Mouse (Mus musculus): Measurements from ENCODE around the gene Armh3. TPM values are rescaled to one million over a fixed set of nuclear protein-coding genes. Genes with fewer than 3 reads are reported as not detected.

The Armh3 gene
- polyA plus RNA-seq, 1 experiment from 2014 or later: 7.5 TPM

DNA sequence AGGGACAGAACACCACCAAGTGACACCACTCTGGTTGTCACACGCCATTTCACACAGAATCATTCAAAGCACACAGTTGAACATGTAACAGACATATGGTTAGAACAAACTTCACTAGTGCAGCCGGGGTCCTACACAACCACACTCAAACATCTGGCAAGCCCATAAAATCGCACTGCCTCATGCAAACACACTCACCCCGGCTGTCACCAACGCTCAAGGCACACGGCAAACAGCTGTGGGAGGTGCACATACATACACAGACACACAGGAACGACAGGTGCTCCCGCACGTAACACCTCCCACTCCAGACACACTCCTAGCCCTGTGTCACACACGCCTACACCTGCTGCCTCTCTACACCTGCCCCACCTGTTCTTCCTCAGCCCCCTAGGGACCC lies 183.1 kb downstream of the Armh3 start:
- TF ChIP-seq CTCF (IDR thresholded peaks at IDR 0.05; ENCODE audit: low read depth) (no peak), EP300 (optimal IDR thresholded peaks at IDR 0.05) (no peak)
- H3K27ac ChIP-seq (replicated peaks): no peak overlapping the region
- peaks cover 7% of the 10 kb centered on the region; the same call in 1 of the 2 replicates for H3K4me1 ChIP-seq (replicated peaks; ENCODE audit: control insufficient read depth, insufficient read depth)
- ATAC-seq (ENCODE audit: low FRiP score, low TSS enrichment) (no peak), DNase-seq (ENCODE audit: low spot score) (no peak)
- no peaks in the 10 kb centered on the region for H3K27me3 ChIP-seq (ENCODE audit: control insufficient read depth, insufficient read depth, low read length)
- H3K9ac ChIP-seq (ENCODE audit: low read length): no peak overlapping the region
- H3K4me3 ChIP-seq (ENCODE audit: low read depth, low read length): peak overlapping the region; percentile 26
- H3K36me3 ChIP-seq (ENCODE audit: control insufficient read depth, insufficient read depth, low read length): peaks cover 4% of the 10 kb centered on the region; the same call in 1 of the 2 replicates
- WGBS: 53% methylated on average over 10 of the region's 10 CpGs
- peak overlapping the region; percentile 51 for H3K4me2 ChIP-seq (replicated peaks; ENCODE audit: low read depth)
- H3K9me3 ChIP-seq (ENCODE audit: control insufficient read depth, low read length): no peaks in the 10 kb centered on the region

DNA sequence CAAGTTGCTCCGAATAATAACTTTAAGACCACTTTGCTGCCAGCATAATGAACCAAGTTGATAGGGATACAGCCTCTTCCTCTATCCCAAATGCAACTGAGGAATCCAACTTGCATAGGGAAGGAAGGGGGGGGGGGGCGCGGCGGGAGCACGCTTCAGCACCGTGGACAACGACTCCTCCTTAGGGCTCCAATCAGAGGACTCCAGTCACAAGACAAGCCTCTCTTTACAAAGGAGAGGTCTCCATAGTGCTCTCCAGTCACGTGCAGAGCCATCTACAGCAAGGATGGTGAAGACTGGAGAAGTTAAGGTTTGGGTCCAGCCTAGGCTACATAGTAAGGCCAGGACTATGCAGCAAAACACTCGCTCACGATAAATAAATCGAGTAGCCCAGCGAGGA lies 184.5 kb downstream of the Armh3 start:
- Histone ChIP-seq H3K27me3 (ENCODE audit: control insufficient read depth, insufficient read depth, low read length) (no peaks in the 10 kb centered on the region), H3K36me3 (ENCODE audit: control insufficient read depth, insufficient read depth, low read length) (peaks cover 4% of the 10 kb centered on the region; the same call in 1 of the 2 replicates), H3K9me3 (ENCODE audit: control insufficient read depth, low read length) (no peaks in the 10 kb centered on the region), H3K4me3 (ENCODE audit: low read depth, low read length) (no peak overlapping the region), H3K4me2 (replicated peaks; ENCODE audit: low read depth) (no peak overlapping the region), H3K9ac (ENCODE audit: low read length) (no peak overlapping the region), H3K4me1 (replicated peaks; ENCODE audit: control insufficient read depth, insufficient read depth) (peaks cover 7% of the 10 kb centered on the region; the same call in 1 of the 2 replicates), H3K27ac (replicated peaks) (no peak overlapping the region)
- WGBS: 17% methylated on average over 9 of the region's 12 CpGs
- no peak for TF ChIP-seq EP300 (optimal IDR thresholded peaks at IDR 0.05)
- no peak for TF ChIP-seq CTCF (IDR thresholded peaks at IDR 0.05; ENCODE audit: low read depth)
- ATAC-seq (ENCODE audit: low FRiP score, low TSS enrichment) (0 out of 2 replicates have a peak, but pooled peaks have one; percentile 45), DNase-seq (ENCODE audit: low spot score) (peak; percentile 69)

- Histone ChIP-seq H3K9me3 (ENCODE audit: control insufficient read depth, low read length) (no peaks in the 10 kb centered on the region), H3K4me2 (replicated peaks; ENCODE audit: low read depth) (no peak overlapping the region; the same call in 1 of the 2 replicates), H3K4me3 (ENCODE audit: low read depth, low read length) (no peak overlapping the region), H3K27me3 (ENCODE audit: control insufficient read depth, insufficient read depth, low read length) (no peaks in the 10 kb centered on the region), H3K9ac (ENCODE audit: low read length) (no peak overlapping the region), H3K27ac (replicated peaks) (no peak overlapping the region), H3K36me3 (ENCODE audit: control insufficient read depth, insufficient read depth, low read length) (no peaks in the 10 kb centered on the region), H3K4me1 (replicated peaks; ENCODE audit: control insufficient read depth, insufficient read depth) (peaks cover 7% of the 10 kb centered on the region; the same call in 1 of the 2 replicates)
- ATAC-seq (ENCODE audit: low FRiP score, low TSS enrichment) (0 out of 2 replicates have a peak, but pooled peaks have one; percentile 18), DNase-seq (ENCODE audit: low spot score) (peak; percentile 86)
- 4% methylated on average over 11 of the region's 11 CpGs for WGBS
- TF ChIP-seq CTCF (IDR thresholded peaks at IDR 0.05; ENCODE audit: low read depth): peak; percentile 89
- no peak for TF ChIP-seq EP300 (optimal IDR thresholded peaks at IDR 0.05)
These were observed 185.0 kb downstream of the Armh3 start for GRCm38 (mm10) chr19:45813263-45813662.

DNA sequence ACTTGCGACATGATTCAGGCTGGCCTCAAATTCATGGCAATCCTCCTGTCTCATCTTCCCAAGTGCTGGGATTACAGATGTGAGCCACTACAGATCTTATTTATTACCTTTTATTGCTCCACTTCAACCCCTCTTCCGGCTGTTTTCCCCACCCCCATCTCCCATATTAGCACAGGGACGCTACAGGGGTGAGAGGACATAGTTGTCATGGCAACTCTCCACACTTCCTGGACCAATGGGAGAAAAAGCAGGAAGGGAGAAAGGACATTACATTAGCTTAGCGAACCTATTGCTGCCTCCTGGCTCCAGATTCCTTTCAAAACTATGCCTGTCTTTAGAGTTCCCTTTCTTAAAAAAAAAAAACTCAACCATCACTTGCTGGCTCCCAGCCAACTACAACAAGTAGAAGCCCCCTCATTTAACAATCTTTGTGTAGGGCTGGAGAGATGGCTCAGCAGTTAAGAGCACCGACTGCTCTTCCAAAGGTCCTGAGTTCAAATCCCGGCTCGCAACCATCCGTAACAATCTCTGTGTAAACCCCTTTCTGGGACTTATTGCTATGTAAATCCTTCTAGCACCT lies 185.5 kb downstream of the Armh3 start:
- Histone ChIP-seq H3K27ac (replicated peaks) (no peak overlapping the region), H3K36me3 (ENCODE audit: control insufficient read depth, insufficient read depth, low read length) (no peaks in the 10 kb centered on the region), H3K27me3 (ENCODE audit: control insufficient read depth, insufficient read depth, low read length) (no peaks in the 10 kb centered on the region), H3K9ac (ENCODE audit: low read length) (no peak overlapping the region), H3K9me3 (ENCODE audit: control insufficient read depth, low read length) (no peaks in the 10 kb centered on the region), H3K4me2 (replicated peaks; ENCODE audit: low read depth) (peak overlapping the region; percentile 53), H3K4me1 (replicated peaks; ENCODE audit: control insufficient read depth, insufficient read depth) (peaks cover 7% of the 10 kb centered on the region; the same call in 1 of the 2 replicates), H3K4me3 (ENCODE audit: low read depth, low read length) (no peak overlapping the region)
- DNase-seq (ENCODE audit: low spot score) (no peak), ATAC-seq (ENCODE audit: low FRiP score, low TSS enrichment) (no peak)
- TF ChIP-seq EP300 (optimal IDR thresholded peaks at IDR 0.05) (no peak), CTCF (IDR thresholded peaks at IDR 0.05; ENCODE audit: low read depth) (no peak)
- WGBS: 18% methylated on average over 8 of the region's 8 CpGs

DNA sequence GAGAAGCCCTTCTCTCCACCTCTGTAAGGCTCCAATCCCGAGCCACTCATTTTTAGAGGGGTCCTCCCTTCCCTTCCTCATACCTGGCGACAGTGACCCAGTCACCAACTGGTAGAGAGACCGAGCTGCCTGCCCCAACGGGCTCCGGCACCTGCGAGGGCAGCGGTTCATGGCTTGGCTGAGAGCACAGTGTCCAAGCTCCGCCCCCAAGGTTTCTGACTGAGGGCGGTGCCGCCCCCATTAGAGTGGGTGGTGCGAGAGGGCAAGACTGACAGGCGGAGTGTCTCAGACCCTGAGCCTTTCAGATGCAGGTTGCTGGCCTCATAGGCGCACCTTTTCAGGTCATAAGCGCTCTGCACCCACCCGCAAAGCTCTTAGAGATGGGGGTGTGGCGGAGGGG lies 186.2 kb downstream of the Armh3 start:
- Histone ChIP-seq H3K4me3 (ENCODE audit: low read depth, low read length) (peak overlapping the region; percentile 12; the same call in 1 of the 2 replicates), H3K4me1 (replicated peaks; ENCODE audit: control insufficient read depth, insufficient read depth) (peaks cover 7% of the 10 kb centered on the region; the same call in 1 of the 2 replicates), H3K9me3 (ENCODE audit: control insufficient read depth, low read length) (no peaks in the 10 kb centered on the region), H3K36me3 (ENCODE audit: control insufficient read depth, insufficient read depth, low read length) (no peaks in the 10 kb centered on the region), H3K4me2 (replicated peaks; ENCODE audit: low read depth) (peak overlapping the region; percentile 53), H3K9ac (ENCODE audit: low read length) (no peak overlapping the region), H3K27me3 (ENCODE audit: control insufficient read depth, insufficient read depth, low read length) (no peaks in the 10 kb centered on the region), H3K27ac (replicated peaks) (no peak overlapping the region)
- no peak for TF ChIP-seq CTCF (IDR thresholded peaks at IDR 0.05; ENCODE audit: low read depth)
- no peak for TF ChIP-seq EP300 (optimal IDR thresholded peaks at IDR 0.05)
- ATAC-seq (ENCODE audit: low FRiP score, low TSS enrichment) (peak; percentile 21; the same call in 1 of the 2 replicates), DNase-seq (ENCODE audit: low spot score) (peak; percentile 63)
- 2% methylated on average over 16 of the region's 16 CpGs for WGBS

- 65% methylated on average over 12 of the region's 12 CpGs for WGBS
- DNase-seq (ENCODE audit: low spot score): no peak
- no peak overlapping the region for H3K4me3 ChIP-seq (ENCODE audit: low read depth, low read length)
- H3K9ac ChIP-seq (ENCODE audit: low read length): no peak overlapping the region
- no peaks in the 10 kb centered on the region for H3K9me3 ChIP-seq (ENCODE audit: control insufficient read depth, low read length)
- H3K27me3 ChIP-seq (ENCODE audit: control insufficient read depth, insufficient read depth, low read length): no peaks in the 10 kb centered on the region
- no peak overlapping the region for H3K4me2 ChIP-seq (replicated peaks; ENCODE audit: low read depth)
- no peak for ATAC-seq (ENCODE audit: low FRiP score, low TSS enrichment)
- no peak overlapping the region for H3K27ac ChIP-seq (replicated peaks)
- H3K4me1 ChIP-seq (replicated peaks; ENCODE audit: control insufficient read depth, insufficient read depth): peaks cover 7% of the 10 kb centered on the region; the same call in 1 of the 2 replicates
- TF ChIP-seq CTCF (IDR thresholded peaks at IDR 0.05; ENCODE audit: low read depth): no peak
- no peak for TF ChIP-seq EP300 (optimal IDR thresholded peaks at IDR 0.05)
- H3K36me3 ChIP-seq (ENCODE audit: control insufficient read depth, insufficient read depth, low read length): no peaks in the 10 kb centered on the region
These were observed 187.1 kb downstream of the Armh3 start for GRCm38 (mm10) chr19:45811028-45811674.
